Mouse (Mus musculus): ENCODE measurements around the gene Smim24. TPM values are rescaled to one million over a fixed set of nuclear protein-coding genes. Genes with fewer than 3 reads are reported as not detected.

The Smim24 gene
- total RNA-seq, 2 experiments from 2014 or later, result 1.2 to 1.6 TPM

- DNase-seq, result peak; percentile 69
These were observed 28.9 kb downstream of the Smim24 start for GRCm38 (mm10) chr10:81421797-81422100.

GRCm38 (mm10) chr10:81422191-81422590 is 29.3 kb downstream of the Smim24 start:
- peak; percentile 7 to 15 for DNase-seq

- DNase-seq, result peak in 1 of 2 experiments; percentile 0
These were observed 29.9 kb downstream of the Smim24 start for GRCm38 (mm10) chr10:81422661-81423217.

GRCm38 (mm10) chr10:81423476-81424245 is 30.8 kb downstream of the Smim24 start:
- peak; percentile 1 to 8 for DNase-seq

GRCm38 (mm10) chr10:81424246-81425051 is 31.6 kb downstream of the Smim24 start:
- DNase-seq, result peak; percentile 76 to 87

GRCm38 (mm10) chr10:81425236-81425850 is 32.5 kb downstream of the Smim24 start:
- peak; percentile 68 to 80 for DNase-seq

GRCm38 (mm10) chr10:81426081-81426671 is 33.3 kb downstream of the Smim24 start:
- peak; percentile 33 to 66 for DNase-seq

- peak; percentile 89 to 92 for DNase-seq
These were observed 34.0 kb downstream of the Smim24 start for GRCm38 (mm10) chr10:81426897-81427296.

- DNase-seq, result no peak
These were observed 34.5 kb downstream of the Smim24 start for GRCm38 (mm10) chr10:81427327-81427726.

- DNase-seq, result peak in 1 of 2 experiments; percentile 0
These were observed 35.1 kb downstream of the Smim24 start for GRCm38 (mm10) chr10:81427804-81428506.

- no peak for DNase-seq
These were observed 35.6 kb downstream of the Smim24 start for GRCm38 (mm10) chr10:81428507-81428870.

GRCm38 (mm10) chr10:81429092-81429491 is 36.2 kb downstream of the Smim24 start:
- DNase-seq, result no peak

- peak; percentile 91 to 94 for DNase-seq
These were observed 36.8 kb downstream of the Smim24 start for GRCm38 (mm10) chr10:81429605-81430061.

- peak; percentile 84 to 92 for DNase-seq
These were observed 37.4 kb downstream of the Smim24 start for GRCm38 (mm10) chr10:81430141-81430830.

GRCm38 (mm10) chr10:81430831-81431525 is 38.1 kb downstream of the Smim24 start:
- peak in 1 of 2 experiments; percentile 60 for DNase-seq

- DNase-seq, result no peak
These were observed 38.8 kb downstream of the Smim24 start for GRCm38 (mm10) chr10:81431526-81432168.

GRCm38 (mm10) chr10:81432169-81432867 is 39.5 kb downstream of the Smim24 start:
- no peak for DNase-seq

- DNase-seq, result peak; percentile 93 to 94
These were observed 40.0 kb downstream of the Smim24 start for GRCm38 (mm10) chr10:81432868-81433262.
